Mouse (Mus musculus): ENCODE data around the gene Fkbp7. TPM values are rescaled to one million over a fixed set of nuclear protein-coding genes. Genes with fewer than 3 reads are reported as not detected.
A peak's percentile ranks its signal among the peaks of the same experiment; 100 is the strongest.
"Not testable (repeated sequence)": the region's sequence is repeated elsewhere in the genome, so short reads cannot be mapped to it uniquely, and the experiment has no call there.

The Fkbp7 gene
- polyA plus RNA-seq, 1 experiment from 2014 or later: 67.1 TPM

DNA sequence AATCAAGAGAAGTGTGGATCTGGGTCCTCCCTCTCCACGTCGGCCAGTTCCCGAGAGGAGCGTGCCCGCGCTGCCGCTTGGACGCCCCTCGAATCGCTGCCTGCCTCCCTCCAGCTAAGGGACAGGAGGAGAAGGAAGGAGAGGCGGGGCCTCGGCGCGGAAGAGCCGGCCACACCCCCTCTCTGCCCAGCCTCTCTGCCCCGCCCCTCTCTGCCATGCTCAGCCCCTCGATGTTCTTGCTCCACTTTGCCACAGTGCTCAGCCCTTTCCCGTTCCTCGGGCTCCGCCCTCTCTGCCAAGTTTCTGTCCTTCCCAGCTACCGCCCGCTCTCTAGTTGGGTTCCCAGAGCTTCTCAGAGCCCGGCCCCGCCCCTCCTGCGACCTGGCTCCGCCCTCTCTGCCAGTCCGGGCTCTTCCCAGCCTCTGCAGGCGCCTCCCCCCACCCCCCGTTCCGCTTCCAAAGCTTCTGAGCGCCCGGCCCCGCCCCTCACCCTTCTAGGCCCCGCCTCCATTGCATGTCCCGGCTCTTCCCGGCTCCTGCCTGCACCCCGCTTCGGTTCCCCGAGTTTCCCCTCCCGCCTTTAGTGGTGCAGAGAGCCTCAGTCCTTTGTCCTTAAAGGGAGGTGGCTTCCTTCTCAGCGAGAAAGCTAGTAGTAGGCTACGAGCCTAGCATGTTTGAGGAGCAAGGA lies 24.9 kb downstream of the Fkbp7 start, which contains the start of the genes Prkra and Pjvk:
Gene Prkra, minus strand, starts transcription at position 133 of the 688 bp plus-strand sequence.
Gene Pjvk, plus strand, starts transcription at position 594 of the 688 bp plus-strand sequence.
- Histone ChIP-seq H3K4me3 (ENCODE audit: low read depth, low read length) (peak within 1 kb of the TSS; percentile 76), H3K9ac (ENCODE audit: low read length) (peak within 1 kb of the TSS; percentile 80), H3K27me3 (ENCODE audit: control insufficient read depth, insufficient read depth, low read length) (no peaks in the 10 kb centered on the region), H3K4me1 (replicated peaks; ENCODE audit: control insufficient read depth, insufficient read depth) (no peaks in the 10 kb centered on the region), H3K4me2 (replicated peaks; ENCODE audit: low read depth) (peak within 1 kb of the TSS; percentile 97), H3K36me3 (ENCODE audit: control insufficient read depth, insufficient read depth, low read length) (no peaks in the 10 kb centered on the region), H3K9me3 (ENCODE audit: control insufficient read depth, low read length) (no peaks in the 10 kb centered on the region), H3K27ac (replicated peaks) (peak within 1 kb of the TSS; percentile 88)
- ATAC-seq (ENCODE audit: low FRiP score, low TSS enrichment): peak; percentile 100
- 1% methylated on average over 34 of the region's 42 CpGs for WGBS
- peak; percentile 22; the same call in 1 of the 2 replicates for TF ChIP-seq CTCF (IDR thresholded peaks at IDR 0.05; ENCODE audit: low read depth)
- no peak for TF ChIP-seq EP300 (optimal IDR thresholded peaks at IDR 0.05)
- DNase-seq (ENCODE audit: low spot score): peak; percentile 100

DNA sequence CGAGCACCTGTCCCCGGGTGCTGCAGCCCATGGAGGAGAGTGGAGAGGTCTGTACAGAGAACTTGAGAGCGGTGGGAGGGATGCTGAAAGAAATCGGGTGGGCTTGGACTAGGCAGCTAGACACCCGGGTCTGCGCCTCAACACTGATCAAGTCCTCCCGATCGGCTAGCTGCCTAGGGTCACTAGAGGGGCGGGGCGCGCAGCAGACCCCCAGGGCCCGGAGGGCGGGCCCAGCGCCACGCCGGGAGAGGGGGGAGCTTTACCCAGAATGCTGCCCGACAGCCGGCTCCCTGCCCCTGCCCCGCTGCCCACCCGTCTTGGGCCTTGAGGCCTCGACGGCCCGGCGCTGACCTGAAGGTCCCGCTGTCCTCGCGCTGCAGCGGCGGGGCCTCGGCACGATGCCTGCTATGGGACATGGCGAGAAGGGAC lies 25.5 kb downstream of the Fkbp7 start:
- no peaks in the 10 kb centered on the region for H3K9me3 ChIP-seq (ENCODE audit: control insufficient read depth, low read length)
- H3K4me3 ChIP-seq (ENCODE audit: low read depth, low read length): peak overlapping the region; percentile 76
- peak overlapping the region; percentile 97 for H3K4me2 ChIP-seq (replicated peaks; ENCODE audit: low read depth)
- TF ChIP-seq CTCF (IDR thresholded peaks at IDR 0.05; ENCODE audit: low read depth) (no peak), EP300 (optimal IDR thresholded peaks at IDR 0.05) (no peak)
- ATAC-seq (ENCODE audit: low FRiP score, low TSS enrichment) (peak; percentile 5; the same call in 1 of the 2 replicates), DNase-seq (ENCODE audit: low spot score) (no peak)
- H3K36me3 ChIP-seq (ENCODE audit: control insufficient read depth, insufficient read depth, low read length): no peaks in the 10 kb centered on the region
- no peaks in the 10 kb centered on the region for H3K4me1 ChIP-seq (replicated peaks; ENCODE audit: control insufficient read depth, insufficient read depth)
- H3K27me3 ChIP-seq (ENCODE audit: control insufficient read depth, insufficient read depth, low read length): no peaks in the 10 kb centered on the region
- peak overlapping the region; percentile 80 for H3K9ac ChIP-seq (ENCODE audit: low read length)
- peak overlapping the region; percentile 85 for H3K27ac ChIP-seq (replicated peaks)
- WGBS: under 1% methylated on average over 30 of the region's 32 CpGs

DNA sequence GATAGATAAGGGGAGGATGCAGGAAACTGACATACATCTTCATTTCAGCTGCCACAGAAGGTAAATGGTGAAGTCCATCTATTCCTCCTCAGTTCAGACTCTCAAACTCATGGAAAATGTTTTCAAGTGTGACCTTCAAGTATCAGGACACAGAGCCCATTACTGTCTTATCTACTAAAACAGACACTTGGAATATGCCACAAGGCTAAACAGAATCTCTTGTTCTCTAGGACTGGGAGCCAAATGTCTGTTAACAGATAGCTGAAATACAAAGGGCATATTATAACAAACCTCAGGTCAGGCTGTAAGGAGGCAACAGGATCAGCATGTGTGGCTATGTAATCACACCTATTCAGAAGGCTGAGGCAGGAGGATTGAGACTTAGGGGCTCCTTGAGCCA lies 29.1 kb downstream of the Fkbp7 start:
- H3K9me3 ChIP-seq (ENCODE audit: control insufficient read depth, low read length): no peaks in the 10 kb centered on the region

DNA sequence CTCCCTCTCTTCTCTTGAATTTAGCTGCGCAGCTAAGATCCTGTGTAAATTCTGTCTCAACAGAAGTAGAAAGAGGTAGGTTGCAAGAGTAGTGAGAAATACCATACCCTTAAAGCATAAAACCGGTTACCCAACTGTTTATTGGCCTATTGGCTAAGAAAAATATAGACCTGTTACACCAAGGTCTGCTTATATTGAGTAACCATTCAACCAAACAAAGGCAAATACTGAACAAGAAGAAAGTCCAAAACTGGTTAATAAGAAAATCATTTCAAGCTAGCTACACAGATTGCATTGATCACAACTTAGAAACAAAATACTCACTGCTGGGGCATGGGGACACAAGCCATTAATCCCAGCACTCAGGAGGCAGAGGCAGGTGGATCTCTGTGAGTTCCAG lies 33.3 kb downstream of the Fkbp7 start:
- no peak for DNase-seq (ENCODE audit: low spot score)
- TF ChIP-seq EP300 (optimal IDR thresholded peaks at IDR 0.05) (no peak), CTCF (IDR thresholded peaks at IDR 0.05; ENCODE audit: low read depth) (no peak)
- no peak overlapping the region for H3K27ac ChIP-seq (replicated peaks)
- H3K4me2 ChIP-seq (replicated peaks; ENCODE audit: low read depth): no peak overlapping the region
- H3K27me3 ChIP-seq (ENCODE audit: control insufficient read depth, insufficient read depth, low read length): no peaks in the 10 kb centered on the region
- H3K4me3 ChIP-seq (ENCODE audit: low read depth, low read length): no peak overlapping the region
- WGBS: 93% methylated on average over 2 of the region's 2 CpGs
- ATAC-seq (ENCODE audit: low FRiP score, low TSS enrichment): no peak
- peaks cover 13% of the 10 kb centered on the region for H3K36me3 ChIP-seq (ENCODE audit: control insufficient read depth, insufficient read depth, low read length)
- H3K4me1 ChIP-seq (replicated peaks; ENCODE audit: control insufficient read depth, insufficient read depth): no peaks in the 10 kb centered on the region
- H3K9ac ChIP-seq (ENCODE audit: low read length): no peak overlapping the region
- no peaks in the 10 kb centered on the region for H3K9me3 ChIP-seq (ENCODE audit: control insufficient read depth, low read length)

More for the DNA sequence above, 29.1 kb downstream of the Fkbp7 start:
- Histone ChIP-seq H3K36me3 (ENCODE audit: control insufficient read depth, insufficient read depth, low read length) (peaks cover 9% of the 10 kb centered on the region; the same call in 1 of the 2 replicates), H3K9ac (ENCODE audit: low read length) (no peak overlapping the region), H3K27me3 (ENCODE audit: control insufficient read depth, insufficient read depth, low read length) (no peaks in the 10 kb centered on the region), H3K4me1 (replicated peaks; ENCODE audit: control insufficient read depth, insufficient read depth) (no peaks in the 10 kb centered on the region), H3K4me2 (replicated peaks; ENCODE audit: low read depth) (no peak overlapping the region), H3K27ac (replicated peaks) (no peak overlapping the region), H3K4me3 (ENCODE audit: low read depth, low read length) (no peak overlapping the region)
- TF ChIP-seq EP300 (optimal IDR thresholded peaks at IDR 0.05) (no peak), CTCF (IDR thresholded peaks at IDR 0.05; ENCODE audit: low read depth) (no peak)
- ATAC-seq (ENCODE audit: low FRiP score, low TSS enrichment): no peak
- no peak for DNase-seq (ENCODE audit: low spot score)

DNA sequence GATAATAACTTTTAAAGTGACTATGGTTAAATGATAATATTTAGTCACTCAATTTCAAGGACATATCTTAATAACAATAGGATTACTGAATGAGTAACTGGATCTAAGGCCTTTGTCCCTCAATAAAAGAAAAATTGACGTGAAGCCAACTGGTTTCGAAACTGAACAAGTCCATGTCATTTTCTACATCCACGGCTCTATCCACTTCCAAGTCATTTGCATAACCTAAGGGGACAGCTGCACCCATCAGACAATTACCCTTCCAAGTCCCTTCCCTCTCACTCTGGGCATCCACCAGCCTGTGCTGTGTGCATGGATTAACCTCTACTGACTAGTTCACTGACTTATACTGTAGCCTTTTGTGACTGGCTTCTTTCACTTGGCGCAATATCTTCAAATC lies 41.3 kb downstream of the Fkbp7 start:
- DNase-seq (ENCODE audit: low spot score): no peak
- Histone ChIP-seq H3K27me3 (ENCODE audit: control insufficient read depth, insufficient read depth, low read length) (no peaks in the 10 kb centered on the region), H3K9me3 (ENCODE audit: control insufficient read depth, low read length) (no peaks in the 10 kb centered on the region), H3K4me3 (ENCODE audit: low read depth, low read length) (no peak overlapping the region), H3K9ac (ENCODE audit: low read length) (no peak overlapping the region), H3K4me1 (replicated peaks; ENCODE audit: control insufficient read depth, insufficient read depth) (no peaks in the 10 kb centered on the region), H3K4me2 (replicated peaks; ENCODE audit: low read depth) (no peak overlapping the region), H3K27ac (replicated peaks) (no peak overlapping the region), H3K36me3 (ENCODE audit: control insufficient read depth, insufficient read depth, low read length) (peaks cover 23% of the 10 kb centered on the region)
- TF ChIP-seq EP300 (optimal IDR thresholded peaks at IDR 0.05): no peak
- TF ChIP-seq CTCF (IDR thresholded peaks at IDR 0.05; ENCODE audit: low read depth): no peak
- ATAC-seq (ENCODE audit: low FRiP score, low TSS enrichment): no peak
- 79% methylated on average over 4 of the region's 4 CpGs for WGBS

DNA sequence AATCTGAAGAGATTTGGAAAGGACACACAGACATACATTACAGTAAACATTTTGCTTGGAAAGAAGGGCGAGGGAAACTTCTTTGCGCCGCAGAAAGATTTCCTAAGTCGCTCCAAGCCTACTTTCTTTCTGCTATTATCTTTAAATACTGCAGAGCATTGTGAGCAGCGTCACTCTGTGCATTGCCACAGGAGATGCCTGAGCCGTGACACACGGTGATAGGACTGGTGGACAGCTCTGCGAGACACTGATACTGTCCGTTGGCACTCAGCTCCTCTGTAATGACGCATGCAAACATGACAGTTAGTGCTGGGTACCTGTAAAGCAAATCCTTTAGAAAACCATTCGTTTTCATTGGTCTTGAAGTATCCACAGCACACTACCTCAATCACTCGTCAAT lies 42.6 kb downstream of the Fkbp7 start:
- ATAC-seq (ENCODE audit: low FRiP score, low TSS enrichment) (no peak), DNase-seq (ENCODE audit: low spot score) (no peak)
- Histone ChIP-seq H3K36me3 (ENCODE audit: control insufficient read depth, insufficient read depth, low read length) (peaks cover 20% of the 10 kb centered on the region), H3K27me3 (ENCODE audit: control insufficient read depth, insufficient read depth, low read length) (no peaks in the 10 kb centered on the region), H3K4me3 (ENCODE audit: low read depth, low read length) (no peak overlapping the region), H3K9me3 (ENCODE audit: control insufficient read depth, low read length) (no peaks in the 10 kb centered on the region), H3K27ac (replicated peaks) (no peak overlapping the region), H3K4me2 (replicated peaks; ENCODE audit: low read depth) (no peak overlapping the region), H3K9ac (ENCODE audit: low read length) (no peak overlapping the region), H3K4me1 (replicated peaks; ENCODE audit: control insufficient read depth, insufficient read depth) (no peaks in the 10 kb centered on the region)
- WGBS: 85% methylated on average over 12 of the region's 12 CpGs
- TF ChIP-seq EP300 (optimal IDR thresholded peaks at IDR 0.05) (no peak), CTCF (IDR thresholded peaks at IDR 0.05; ENCODE audit: low read depth) (no peak)

DNA sequence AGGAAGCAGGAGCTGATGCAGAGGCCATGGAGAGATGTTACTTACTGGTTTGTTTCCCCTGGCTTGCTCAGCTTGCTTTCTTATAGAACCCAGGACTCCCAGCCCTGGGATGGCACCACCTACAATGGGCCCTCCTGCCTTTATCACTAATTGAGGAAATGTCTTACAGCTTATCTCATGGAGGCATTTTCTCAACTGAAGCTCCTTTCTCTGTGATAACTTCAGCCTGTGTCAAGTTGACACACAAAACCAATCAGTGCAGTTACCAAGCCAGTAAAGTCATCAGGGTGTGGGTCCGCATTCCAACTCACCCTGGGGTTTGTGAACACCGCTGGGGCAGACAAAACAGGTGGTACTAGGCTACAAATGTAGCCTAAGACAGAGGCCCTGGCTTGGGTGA lies 50.6 kb downstream of the Fkbp7 start:
- not testable (repeated sequence) for DNase-seq (ENCODE audit: low spot score); H3K4me1 ChIP-seq (replicated peaks; ENCODE audit: control insufficient read depth, insufficient read depth); ATAC-seq (ENCODE audit: low FRiP score, low TSS enrichment); H3K4me3 ChIP-seq (ENCODE audit: low read depth, low read length); H3K4me2 ChIP-seq (replicated peaks; ENCODE audit: low read depth); H3K27ac ChIP-seq (replicated peaks); H3K27me3 ChIP-seq (ENCODE audit: control insufficient read depth, insufficient read depth, low read length); H3K9ac ChIP-seq (ENCODE audit: low read length); H3K36me3 ChIP-seq (ENCODE audit: control insufficient read depth, insufficient read depth, low read length); H3K9me3 ChIP-seq (ENCODE audit: control insufficient read depth, low read length)
- 90% methylated on average over 2 of the region's 2 CpGs for WGBS

All from stomach, postnatal 0 days (tissue).